Mouse (Mus musculus): ENCODE measurements at regions not wholly inside any gene's neighbourhood (a gene's known extent, or its start where the extent isn't known, plus 50 kb on each side); places are given as distances from the start of the nearest gene placed in this dataset.

GRCm38 (mm10) chr17:16344061-16344460 lies 513.2 kb upstream of the Rgmb start:
- TF ChIP-seq POLR2A (IDR thresholded peaks at IDR 0.05; ENCODE audit: insufficient read length, low read depth): no peak
- TF ChIP-seq REST (IDR thresholded peaks at IDR 0.05; ENCODE audit: insufficient read depth, insufficient read length): no peak
- TF ChIP-seq MYOG (IDR thresholded peaks at IDR 0.05; ENCODE audit: control insufficient read depth in 1 of 3, insufficient read depth in 1 of 3, insufficient read length in 2 of 3, low read depth in 2 of 3): no peak
- TF ChIP-seq TCF12 (IDR thresholded peaks at IDR 0.05; ENCODE audit: insufficient read depth, poor library complexity, severe bottlenecking): no peak
- TF ChIP-seq MYOD1 (IDR thresholded peaks at IDR 0.05; ENCODE audit: control insufficient read depth in 1 of 3, insufficient read length in 2 of 3, low read depth in 2 of 3): no peak
- TF ChIP-seq USF1 (IDR thresholded peaks at IDR 0.05; ENCODE audit: low read depth): no peak
- TF ChIP-seq E2F4 (IDR thresholded peaks at IDR 0.05; ENCODE audit: insufficient read depth): no peak
- no peak for TF ChIP-seq MAX (IDR thresholded peaks at IDR 0.05; ENCODE audit: low read depth)
